In genomic region chr11:79238398-79238752, GRCm38 (mm10) we compare ENCODE assay signal across 8 mouse cellular contexts. TPM values are rescaled to one million over a fixed set of nuclear protein-coding genes. Genes with fewer than 3 reads are reported as not detected.
A peak's percentile ranks its signal among the peaks of the same experiment; 100 is the strongest.
DNase-seq lines count a peak whose midpoint lies in the region; ATAC-seq and TF ChIP-seq lines count a peak whose summit lies in the region.

No protein-coding gene starts in this region.

- no peak for DNase-seq in intestine, embryonic 14.5 days (ENCODE audit: low spot score)
- peak; percentile 93 for DNase-seq in embryonic facial prominence, embryonic 14.5 days (ENCODE audit: low spot score)
- DNase-seq in hindbrain, embryonic 14.5 days (ENCODE audit: low spot score), result peak; percentile 52
- peak; percentile 69 for DNase-seq in mesoderm, embryonic 11.5 days (ENCODE audit: low read depth, low spot score)
- DNase-seq in cerebellum, postnatal 14 days, result no peak
- no peak for DNase-seq in right cerebral cortex, postnatal 25 days

- ATAC-seq in intestine, embryonic 14.5 days (replicated peaks; ENCODE audit: low FRiP score, low TSS enrichment, low read depth), result no peak
- ATAC-seq in intestine, postnatal 0 days, result no peak
- ATAC-seq in embryonic facial prominence, embryonic 14.5 days (ENCODE audit: low read depth), result peak; percentile 79
- ATAC-seq in hindbrain, embryonic 14.5 days (ENCODE audit: low FRiP score), result no peak
- ATAC-seq in frontal cortex, adult (ENCODE audit: low TSS enrichment), result no peak

- no peak for TF ChIP-seq CTCF in intestine, postnatal 0 days (IDR thresholded peaks at IDR 0.05; ENCODE audit: low read depth)

- no peak overlapping the region for H3K4me3 ChIP-seq in intestine, embryonic 14.5 days (ENCODE audit: low read depth, low read length)
- H3K4me3 ChIP-seq in intestine, postnatal 0 days (ENCODE audit: low read depth, low read length), result no peak overlapping the region
- H3K4me3 ChIP-seq in embryonic facial prominence, embryonic 14.5 days (ENCODE audit: low read depth, low read length), result no peak overlapping the region
- H3K4me3 ChIP-seq in hindbrain, embryonic 14.5 days (replicated peaks; ENCODE audit: low read length), result no peak overlapping the region

- no peak overlapping the region for H3K9ac ChIP-seq in intestine, embryonic 14.5 days (ENCODE audit: low read length)
- no peak overlapping the region for H3K9ac ChIP-seq in intestine, postnatal 0 days (ENCODE audit: low read depth, low read length)
- no peak overlapping the region for H3K9ac ChIP-seq in embryonic facial prominence, embryonic 14.5 days (ENCODE audit: low read depth, low read length)
- H3K9ac ChIP-seq in hindbrain, embryonic 14.5 days, result no peak overlapping the region

- whole genome bisulfite sequencing in intestine, embryonic 14.5 days, result 19% methylated on average over 1 of the region's 1 CpGs
- WGBS in intestine, postnatal 0 days, result 35% methylated on average over 1 of the region's 1 CpGs
- 13% methylated on average over 1 of the region's 1 CpGs for WGBS in embryonic facial prominence, embryonic 14.5 days
- WGBS in hindbrain, embryonic 14.5 days, result 28% methylated on average over 1 of the region's 1 CpGs

- H3K4me2 ChIP-seq in intestine, embryonic 14.5 days (ENCODE audit: low read length), result no peak overlapping the region
- H3K4me2 ChIP-seq in intestine, postnatal 0 days (replicated peaks; ENCODE audit: low read depth), result no peak overlapping the region
- no peak overlapping the region for H3K4me2 ChIP-seq in embryonic facial prominence, embryonic 14.5 days (ENCODE audit: low read depth, low read length)
- H3K4me2 ChIP-seq in hindbrain, embryonic 14.5 days (replicated peaks), result no peak overlapping the region

- H3K4me1 ChIP-seq in intestine, embryonic 14.5 days (replicated peaks; ENCODE audit: control insufficient read depth, insufficient read depth, low read length), result no peaks in the 10 kb centered on the region
- H3K4me1 ChIP-seq in intestine, postnatal 0 days (replicated peaks; ENCODE audit: control insufficient read depth, insufficient read depth, low read length), result no peaks in the 10 kb centered on the region
- H3K4me1 ChIP-seq in embryonic facial prominence, embryonic 14.5 days (ENCODE audit: control insufficient read depth, insufficient read depth, low read length), result peaks cover 5% of the 10 kb centered on the region
- H3K4me1 ChIP-seq in hindbrain, embryonic 14.5 days (replicated peaks; ENCODE audit: control insufficient read depth, insufficient read depth, low read length), result no peaks in the 10 kb centered on the region

- peak overlapping the region; percentile 64; the same call in 1 of the 2 replicates for H3K27ac ChIP-seq in intestine, embryonic 14.5 days (ENCODE audit: low read depth)
- H3K27ac ChIP-seq in intestine, postnatal 0 days (ENCODE audit: low read depth, low read length), result no peak overlapping the region
- H3K27ac ChIP-seq in embryonic facial prominence, embryonic 14.5 days (replicated peaks; ENCODE audit: low read depth, low read length), result peak overlapping the region; percentile 83
- peak overlapping the region; percentile 45; the same call in 1 of the 2 replicates for H3K27ac ChIP-seq in hindbrain, embryonic 14.5 days

- H3K27me3 ChIP-seq in intestine, embryonic 14.5 days (replicated peaks; ENCODE audit: control insufficient read depth, insufficient read depth, low read length), result no peaks in the 10 kb centered on the region
- no peaks in the 10 kb centered on the region for H3K27me3 ChIP-seq in intestine, postnatal 0 days (replicated peaks; ENCODE audit: control insufficient read depth, insufficient read depth, low read length)
- no peaks in the 10 kb centered on the region for H3K27me3 ChIP-seq in embryonic facial prominence, embryonic 14.5 days (replicated peaks; ENCODE audit: control insufficient read depth, insufficient read depth, low read length)
- no peaks in the 10 kb centered on the region for H3K27me3 ChIP-seq in hindbrain, embryonic 14.5 days (ENCODE audit: control insufficient read depth, insufficient read depth, low read length)

- H3K36me3 ChIP-seq in intestine, embryonic 14.5 days (ENCODE audit: control insufficient read depth, insufficient read depth, low read length), result peaks cover 58% of the 10 kb centered on the region
- H3K36me3 ChIP-seq in intestine, postnatal 0 days (ENCODE audit: control insufficient read depth, insufficient read depth), result peaks cover 44% of the 10 kb centered on the region
- H3K36me3 ChIP-seq in embryonic facial prominence, embryonic 14.5 days (ENCODE audit: control insufficient read depth, insufficient read depth, low read length), result peaks cover 62% of the 10 kb centered on the region
- peaks cover 61% of the 10 kb centered on the region for H3K36me3 ChIP-seq in hindbrain, embryonic 14.5 days (replicated peaks; ENCODE audit: control insufficient read depth, insufficient read depth)

- H3K9me3 ChIP-seq in intestine, embryonic 14.5 days (ENCODE audit: control insufficient read depth, low read length), result peaks cover 3% of the 10 kb centered on the region; the same call in 1 of the 2 replicates
- H3K9me3 ChIP-seq in intestine, postnatal 0 days (ENCODE audit: control insufficient read depth), result no peaks in the 10 kb centered on the region
- peaks cover 7% of the 10 kb centered on the region for H3K9me3 ChIP-seq in embryonic facial prominence, embryonic 14.5 days (ENCODE audit: control insufficient read depth, low read length)
- H3K9me3 ChIP-seq in hindbrain, embryonic 14.5 days (ENCODE audit: control insufficient read depth, low read length), result no peaks in the 10 kb centered on the region

RNA-seq across cellular contexts. Expression of gene Wsb1, which starts 16.1 kb away (rescaled TPM):
- 282 and 315 TPM in 2 replicates for polyA plus RNA-seq in intestine, embryonic 14.5 days (2014; fragmentation: Nextera tagmentation; extraction: Ambion mirVana)
- polyA plus RNA-seq in intestine, postnatal 0 days (2015; fragmentation: Nextera tagmentation; extraction: Ambion mirVana), result 64.7 and 70.5 TPM in 2 replicates
- 233 and 318 TPM in 2 replicates for polyA plus RNA-seq in embryonic facial prominence, embryonic 14.5 days (2014; fragmentation: Nextera tagmentation; extraction: Ambion mirVana)
- 583 and 597 TPM in 2 replicates for polyA plus RNA-seq in hindbrain, embryonic 14.5 days (2014; fragmentation: Nextera tagmentation; extraction: Ambion mirVana)

RNA-seq across cellular contexts. Expression of gene Gm9964, which starts 58.3 kb away (rescaled TPM):
- polyA plus RNA-seq in intestine, embryonic 14.5 days (2014; fragmentation: Nextera tagmentation; extraction: Ambion mirVana), result not detected in 2 replicates
- not detected in 2 replicates for polyA plus RNA-seq in intestine, postnatal 0 days (2015; fragmentation: Nextera tagmentation; extraction: Ambion mirVana)
- polyA plus RNA-seq in embryonic facial prominence, embryonic 14.5 days (2014; fragmentation: Nextera tagmentation; extraction: Ambion mirVana), result not detected in 2 replicates
- not detected in 2 replicates for polyA plus RNA-seq in hindbrain, embryonic 14.5 days (2014; fragmentation: Nextera tagmentation; extraction: Ambion mirVana)

Comparison
In these comparisons a context has a peak if more than half of its experiments do, and no peak if none do; other contexts are left out.
1. DNase-seq: peak in embryonic facial prominence, embryonic 14.5 days (single experiment), hindbrain, embryonic 14.5 days (single experiment) and mesoderm, embryonic 11.5 days (single experiment); none in intestine, embryonic 14.5 days (single experiment), cerebellum, postnatal 14 days (0 of 2) and right cerebral cortex, postnatal 25 days (single experiment).